Mouse (Mus musculus) heart, postnatal 0 days (tissue): ENCODE data around the gene B4galnt1.

Source experiments
- CTCF ChIP-seq: IDR thresholded peaks from 2 replicates; pipeline ENCODE4 v1.5.1; 2016; ENCODE audit warnings: antibody characterized with exemption, control low read depth, low read depth
- EP300 ChIP-seq: IDR thresholded peaks from 2 replicates; pipeline ENCODE4 v1.6.1; 2016; ENCODE audit warnings: antibody characterized with exemption, low read depth

DNA sequence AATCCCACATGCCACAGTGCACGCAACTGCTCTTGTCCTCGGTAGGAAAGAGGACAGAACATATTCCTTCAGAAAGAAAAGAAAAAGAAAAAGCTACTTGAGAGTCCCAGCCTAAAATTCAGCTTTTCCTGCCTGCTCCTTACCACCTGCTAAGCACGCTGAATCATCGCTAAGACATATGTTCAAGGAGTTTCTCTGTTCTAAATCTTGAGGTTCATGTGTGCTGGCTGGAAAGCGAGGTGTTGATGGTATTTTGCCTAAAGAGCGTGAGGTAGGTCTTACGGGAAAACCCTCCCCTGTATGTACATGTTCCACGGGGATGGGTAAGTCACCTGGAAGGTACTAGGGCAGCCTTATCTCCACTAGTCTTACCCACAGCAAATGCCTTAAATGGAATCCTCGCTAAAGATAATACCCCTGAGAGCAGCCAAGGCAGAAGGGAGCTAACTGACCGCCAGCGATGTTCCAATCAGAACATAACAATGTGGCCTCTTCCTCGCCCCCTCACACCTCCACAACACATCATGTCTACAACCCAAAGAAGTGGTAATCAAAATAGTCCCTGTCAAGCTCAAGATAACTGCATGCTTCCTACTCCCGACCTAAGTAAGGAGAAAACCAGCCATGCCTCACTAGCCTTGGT lies 45.0 kb downstream of the B4galnt1 start:
- TF ChIP-seq CTCF, result no peak
- no peak for TF ChIP-seq EP300
